9 mouse cellular contexts compared by ENCODE assay signal in genomic region chr13:98534190-98534912, GRCm38 (mm10). TPM values are rescaled to one million over a fixed set of nuclear protein-coding genes. Genes with fewer than 3 reads are reported as not detected.
DNase-seq lines count a peak whose midpoint lies in the region; ATAC-seq and TF ChIP-seq lines count a peak whose summit lies in the region.
"Had no signal": no experiment of that assay in that cellular context is flagged by ENCODE, and none has a peak within 500 bp of the region (broad histone marks: within the 10 kb centered on the region; RNA-seq: fewer than 3 reads in every experiment).

No protein-coding gene starts in this region.

- no peak overlapping the region for H3K9ac ChIP-seq in intestine, embryonic 16.5 days (ENCODE audit: low read depth, low read length)
- no peak overlapping the region for H3K9ac ChIP-seq in lung, postnatal 0 days (replicated peaks; ENCODE audit: low read depth)

- peak overlapping the region; percentile 45 for H3K4me2 ChIP-seq in intestine, embryonic 16.5 days (ENCODE audit: low read depth, low read length)
- H3K4me2 ChIP-seq in lung, postnatal 0 days (replicated peaks; ENCODE audit: low read depth, low read length), result peak overlapping the region; percentile 37

- WGBS in cerebellum, adult 2 months, result 23% methylated on average over 18 of the region's 18 CpGs
- WGBS in intestine, embryonic 16.5 days, result 16% methylated on average over 18 of the region's 18 CpGs
- WGBS in lung, postnatal 0 days, result 13% methylated on average over 18 of the region's 18 CpGs
- WGBS in small intestine, adult 2 months, result 7% methylated on average over 18 of the region's 18 CpGs

- no peak overlapping the region for H3K27ac ChIP-seq in cerebellum, adult 2 months (ENCODE audit: insufficient read depth, low read length)
- H3K27ac ChIP-seq in intestine, embryonic 16.5 days (ENCODE audit: low read length), result no peak overlapping the region
- no peak overlapping the region for H3K27ac ChIP-seq in lung, postnatal 0 days (ENCODE audit: low read length)
- no peak overlapping the region for H3K27ac ChIP-seq in small intestine, adult 2 months (ENCODE audit: insufficient read depth, low read depth, low read length)
- H3K27ac ChIP-seq: macrophage had no signal

- H3K9me3 ChIP-seq in intestine, embryonic 16.5 days (ENCODE audit: control insufficient read depth, low read length), result peaks cover 6% of the 10 kb centered on the region; the same call in 1 of the 2 replicates
- no peaks in the 10 kb centered on the region for H3K9me3 ChIP-seq in lung, postnatal 0 days (ENCODE audit: low read length)

- no peak for TF ChIP-seq EP300 in lung, postnatal 0 days (IDR thresholded peaks at IDR 0.05)

- H3K4me1 ChIP-seq in cerebellum, adult 2 months (ENCODE audit: control insufficient read depth, insufficient read depth, low read length), result peaks cover 4% of the 10 kb centered on the region; the same call in 1 of the 2 replicates
- peaks cover 25% of the 10 kb centered on the region for H3K4me1 ChIP-seq in intestine, embryonic 16.5 days (ENCODE audit: control insufficient read depth, insufficient read depth, low read length)
- no peaks in the 10 kb centered on the region for H3K4me1 ChIP-seq in lung, postnatal 0 days (ENCODE audit: insufficient read depth, low read depth, low read length)
- H3K4me1 ChIP-seq in small intestine, adult 2 months (ENCODE audit: control insufficient read depth, insufficient read depth, insufficient read length, low read length), result no peaks in the 10 kb centered on the region

- H3K4me3 ChIP-seq in cerebellum, adult 2 months (replicated peaks; ENCODE audit: insufficient read depth, low read depth, low read length), result no peak overlapping the region
- peak overlapping the region; percentile 1; the same call in 1 of the 2 replicates for H3K4me3 ChIP-seq in intestine, embryonic 16.5 days (ENCODE audit: low read length)
- no peak overlapping the region for H3K4me3 ChIP-seq in lung, postnatal 0 days (ENCODE audit: low read depth, low read length)
- H3K4me3 ChIP-seq in small intestine, adult 2 months (ENCODE audit: low read depth, low read length), result peak overlapping the region; percentile 41

- no peak for TF ChIP-seq CTCF in cerebellum, adult 2 months (IDR thresholded peaks at IDR 0.05; ENCODE audit: borderline replicate concordance, insufficient read depth, low read depth, low read length)
- no peak for TF ChIP-seq CTCF in lung, postnatal 0 days (IDR thresholded peaks at IDR 0.05)
- no peak for TF ChIP-seq CTCF in small intestine, adult 2 months (IDR thresholded peaks at IDR 0.05; ENCODE audit: extremely low read depth, insufficient read length, insufficient replicate concordance, low read depth, low read length)

- peak; percentile 66 for ATAC-seq in intestine, embryonic 16.5 days
- ATAC-seq in lung, postnatal 0 days, result peak; percentile 73
- no peak for ATAC-seq in activated CD4-positive, CD25-positive, alpha-beta regulatory T cell, adult 4 months

- H3K36me3 ChIP-seq in intestine, embryonic 16.5 days (ENCODE audit: control insufficient read depth, insufficient read depth, low read length), result no peaks in the 10 kb centered on the region
- no peaks in the 10 kb centered on the region for H3K36me3 ChIP-seq in lung, postnatal 0 days (ENCODE audit: insufficient read depth, low read length)
- no peaks in the 10 kb centered on the region for H3K36me3 ChIP-seq in small intestine, adult 2 months (ENCODE audit: control insufficient read depth, insufficient read depth, low read length)

- TF ChIP-seq POLR2A in cerebellum, adult 2 months (IDR thresholded peaks at IDR 0.05; ENCODE audit: borderline replicate concordance, insufficient read depth, low read length), result no peak
- no peak for TF ChIP-seq POLR2A in small intestine, adult 2 months (IDR thresholded peaks at IDR 0.05; ENCODE audit: low read depth, low read length)

- no peaks in the 10 kb centered on the region; the same call in 1 of the 2 replicates for H3K27me3 ChIP-seq in cerebellum, adult 2 months (ENCODE audit: control insufficient read depth, insufficient read depth, low read length)
- 0 out of 2 replicates have a peak, but pooled peaks cover 3% of the 10 kb centered on the region for H3K27me3 ChIP-seq in intestine, embryonic 16.5 days (replicated peaks; ENCODE audit: control insufficient read depth, insufficient read depth, low read length)
- H3K27me3 ChIP-seq in lung, postnatal 0 days (replicated peaks; ENCODE audit: insufficient read depth, low read length), result no peaks in the 10 kb centered on the region
- H3K27me3 ChIP-seq in small intestine, adult 2 months (ENCODE audit: control insufficient read depth, insufficient read depth, low read length), result no peaks in the 10 kb centered on the region; the same call in 1 of the 2 replicates

- peak; percentile 25 to 36 for DNase-seq in cerebellum, adult 2 months
- no peak for DNase-seq in cerebellum, adult 8-10 months
- peak; percentile 83 to 85 for DNase-seq in adrenal gland, postnatal 36 days
- peak; percentile 12 for DNase-seq in gonadal fat pad, adult 2 months (ENCODE audit: low read depth)
- peak; percentile 82 for DNase-seq in lung, postnatal 0 days (ENCODE audit: low spot score)

RNA-seq across cellular contexts. Expression of gene Gm10320, which starts 42.5 kb away (rescaled TPM):
- polyA plus RNA-seq in cerebellum, adult 2 months (2012; rRNA removed), result 0.34 and 1.1 TPM in 2 replicates
- under 1 TPM in 1 of 2 experiments, not detected in 1; 0.79 TPM for total RNA-seq in adrenal gland, postnatal 36 days (2021)
- 2.6 and 2.7 TPM in 2 replicates for polyA plus RNA-seq in gonadal fat pad, adult 2 months (2012; rRNA removed)
- 1.3 and 2.5 TPM in 2 replicates for polyA plus RNA-seq in intestine, embryonic 16.5 days (2015; fragmentation: Nextera tagmentation; extraction: Ambion mirVana)
- polyA plus RNA-seq in lung, postnatal 0 days (2015; fragmentation: Nextera tagmentation; extraction: Ambion mirVana), result 1.3 and 2.0 TPM in 2 replicates
- polyA plus RNA-seq in small intestine, adult 2 months (2012; rRNA removed), result 0.43 and 1.1 TPM in 2 replicates
- polyA plus RNA-seq in activated CD4-positive, CD25-positive, alpha-beta regulatory T cell, adult 4 months (2017; shearing (Covaris generic)), result 1 to 10 TPM in 1 of 2 experiments, not detected in 1; 1.3 TPM
- polyA plus RNA-seq: macrophage had no signal

Comparison
In these comparisons a context has a peak if more than half of its experiments do, and no peak if none do; other contexts are left out.
1. H3K4me3 ChIP-seq: peak in intestine, embryonic 16.5 days (single experiment) and small intestine, adult 2 months (single experiment); none in cerebellum, adult 2 months (single experiment) and lung, postnatal 0 days (single experiment).